Mouse (Mus musculus): Measurements from ENCODE around the gene Senp7. TPM values are rescaled to one million over a fixed set of nuclear protein-coding genes. Genes with fewer than 3 reads are reported as not detected.

Senp7 gene
- polyA plus RNA-seq, 1 experiment from 2014 or later = 70.9 TPM

- Histone ChIP-seq H3K27ac (replicated peaks; ENCODE audit: low read depth, low read length) (peak overlapping the region; percentile 61; the same call in 1 of the 2 replicates), H3K4me1 (ENCODE audit: control insufficient read depth, insufficient read depth, low read length) (0 out of 2 replicates have a peak, but pooled peaks cover 8% of the 10 kb centered on the region), H3K36me3 (ENCODE audit: control insufficient read depth, insufficient read depth, low read length) (peaks cover 3% of the 10 kb centered on the region; the same call in 1 of the 2 replicates), H3K4me2 (ENCODE audit: low read length) (no peak overlapping the region), H3K4me3 (replicated peaks; ENCODE audit: low read depth, low read length) (no peak overlapping the region), H3K9ac (replicated peaks; ENCODE audit: low read length) (no peak overlapping the region), H3K27me3 (ENCODE audit: control insufficient read depth, insufficient read depth, low read length) (no peaks in the 10 kb centered on the region), H3K9me3 (ENCODE audit: control insufficient read depth, low read length) (no peaks in the 10 kb centered on the region)
- ATAC-seq (ENCODE audit: low FRiP score, low TSS enrichment) (no peak), DNase-seq (no peak)
- WGBS = 95% methylated on average over 1 of the region's 1 CpGs
Observed at GRCm38 (mm10) chr16:56074122-56074521, 26.0 kb downstream of the Senp7 start.

GRCm38 (mm10) chr16:56074565-56074964 is 26.4 kb downstream of the Senp7 start:
- peak overlapping the region; percentile 42; the same call in 1 of the 2 replicates for H3K4me2 ChIP-seq (ENCODE audit: low read length)
- H3K4me3 ChIP-seq (replicated peaks; ENCODE audit: low read depth, low read length) = no peak overlapping the region
- H3K27me3 ChIP-seq (ENCODE audit: control insufficient read depth, insufficient read depth, low read length) = no peaks in the 10 kb centered on the region

DNA sequence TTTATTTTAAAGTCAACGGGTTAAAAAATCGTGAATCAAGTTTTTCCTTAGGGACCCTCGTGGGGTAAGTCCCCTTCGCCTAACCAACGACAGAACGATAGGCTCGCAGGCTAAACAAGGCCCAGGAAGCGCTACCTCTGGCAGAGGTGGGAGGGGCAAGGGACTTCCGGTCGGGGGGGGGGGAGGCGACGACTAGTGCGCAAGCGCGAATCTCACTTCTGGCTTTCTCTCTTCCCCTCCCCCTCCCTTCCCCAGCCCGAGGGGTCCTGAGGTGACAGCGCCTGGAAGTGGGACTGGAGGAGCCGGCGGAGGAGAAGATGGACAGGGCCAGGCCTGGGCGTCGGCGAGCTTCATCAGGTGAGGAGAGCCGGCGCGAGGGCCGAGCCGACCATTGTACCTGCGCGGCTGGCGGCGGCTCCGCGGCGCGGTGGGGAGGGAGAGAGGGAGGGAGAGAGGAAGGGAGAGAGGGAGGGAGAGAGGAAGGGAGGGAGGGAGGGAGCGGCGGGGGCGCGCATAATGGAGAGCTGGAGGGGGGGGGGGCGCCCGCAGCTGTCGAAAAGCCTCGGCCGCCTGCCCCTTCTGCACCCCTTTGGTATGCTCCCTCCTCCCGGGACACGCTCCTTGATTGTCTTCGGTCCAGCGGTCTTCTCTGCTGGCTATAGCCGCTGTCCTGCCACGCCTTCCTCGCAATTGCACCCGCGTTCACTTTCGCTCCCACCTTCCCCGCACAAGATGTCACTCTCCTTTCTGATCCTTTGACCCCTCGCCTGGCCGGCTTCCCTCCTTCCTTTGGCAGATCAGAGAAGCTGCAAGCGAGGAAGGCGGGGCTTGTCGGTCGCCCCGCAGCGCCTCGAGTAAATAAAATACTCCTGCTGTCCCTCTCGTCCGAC is 27.3 kb downstream of the Senp7 start:
- Histone ChIP-seq H3K27me3 (ENCODE audit: control insufficient read depth, insufficient read depth, low read length) (no peaks in the 10 kb centered on the region), H3K4me1 (ENCODE audit: control insufficient read depth, insufficient read depth, low read length) (0 out of 2 replicates have a peak, but pooled peaks cover 8% of the 10 kb centered on the region)

More at GRCm38 (mm10) chr16:56074565-56074964, 26.4 kb downstream of the Senp7 start:
- H3K9ac ChIP-seq (replicated peaks; ENCODE audit: low read length) = no peak overlapping the region
- H3K27ac ChIP-seq (replicated peaks; ENCODE audit: low read depth, low read length) = peak overlapping the region; percentile 61
- ATAC-seq (ENCODE audit: low FRiP score, low TSS enrichment) (no peak), DNase-seq (no peak)
- WGBS = 83% methylated on average over 5 of the region's 5 CpGs
- 0 out of 2 replicates have a peak, but pooled peaks cover 8% of the 10 kb centered on the region for H3K4me1 ChIP-seq (ENCODE audit: control insufficient read depth, insufficient read depth, low read length)
- H3K9me3 ChIP-seq (ENCODE audit: control insufficient read depth, low read length) = no peaks in the 10 kb centered on the region
- H3K36me3 ChIP-seq (ENCODE audit: control insufficient read depth, insufficient read depth, low read length) = peaks cover 3% of the 10 kb centered on the region; the same call in 1 of the 2 replicates

GRCm38 (mm10) chr16:56076121-56076869 is 28.2 kb downstream of the Senp7 start:
- 5% methylated on average over 11 of the region's 11 CpGs for WGBS
- Histone ChIP-seq H3K36me3 (ENCODE audit: control insufficient read depth, insufficient read depth, low read length) (peaks cover 3% of the 10 kb centered on the region; the same call in 1 of the 2 replicates), H3K4me2 (ENCODE audit: low read length) (peak overlapping the region; percentile 70), H3K4me1 (ENCODE audit: control insufficient read depth, insufficient read depth, low read length) (0 out of 2 replicates have a peak, but pooled peaks cover 8% of the 10 kb centered on the region), H3K4me3 (replicated peaks; ENCODE audit: low read depth, low read length) (peak overlapping the region; percentile 75), H3K27ac (replicated peaks; ENCODE audit: low read depth, low read length) (peak overlapping the region; percentile 96), H3K9ac (replicated peaks; ENCODE audit: low read length) (peak overlapping the region; percentile 84), H3K9me3 (ENCODE audit: control insufficient read depth, low read length) (no peaks in the 10 kb centered on the region), H3K27me3 (ENCODE audit: control insufficient read depth, insufficient read depth, low read length) (no peaks in the 10 kb centered on the region)
- DNase-seq = peak; percentile 9
- no peak for ATAC-seq (ENCODE audit: low FRiP score, low TSS enrichment)

More for the DNA sequence above, 27.3 kb downstream of the Senp7 start:
- Histone ChIP-seq H3K4me2 (ENCODE audit: low read length) (peak overlapping the region; percentile 70), H3K36me3 (ENCODE audit: control insufficient read depth, insufficient read depth, low read length) (peaks cover 3% of the 10 kb centered on the region; the same call in 1 of the 2 replicates), H3K4me3 (replicated peaks; ENCODE audit: low read depth, low read length) (peak overlapping the region; percentile 75), H3K9me3 (ENCODE audit: control insufficient read depth, low read length) (no peaks in the 10 kb centered on the region), H3K27ac (replicated peaks; ENCODE audit: low read depth, low read length) (peak overlapping the region; percentile 96), H3K9ac (replicated peaks; ENCODE audit: low read length) (peak overlapping the region; percentile 84)
- ATAC-seq (ENCODE audit: low FRiP score, low TSS enrichment) (peak; percentile 92), DNase-seq (peak; percentile 97)
- under 1% methylated on average over 64 of the region's 66 CpGs for WGBS

DNA sequence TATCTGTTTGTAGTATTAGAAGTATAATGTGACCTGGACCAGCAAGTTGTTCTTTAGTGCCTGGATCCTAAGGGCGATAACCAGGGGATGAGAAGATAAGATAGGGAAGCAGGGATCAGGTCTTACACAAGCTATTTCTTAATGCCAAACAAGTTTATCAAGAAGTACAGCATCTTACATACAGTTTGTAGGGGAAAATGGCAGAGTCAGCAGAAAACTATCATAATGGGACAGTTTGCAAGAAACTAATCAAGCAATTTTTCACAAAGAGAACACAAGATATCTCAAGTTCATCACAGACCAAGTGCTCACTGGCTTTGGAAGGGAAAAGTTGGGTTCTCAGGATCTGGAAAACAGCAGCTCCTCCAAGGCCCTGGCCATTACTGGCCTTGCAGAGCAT is 31.3 kb downstream of the Senp7 start:
- Histone ChIP-seq H3K9me3 (ENCODE audit: control insufficient read depth, low read length) (no peaks in the 10 kb centered on the region), H3K4me2 (ENCODE audit: low read length) (no peak overlapping the region), H3K36me3 (ENCODE audit: control insufficient read depth, insufficient read depth, low read length) (peaks cover 6% of the 10 kb centered on the region; the same call in 1 of the 2 replicates), H3K9ac (replicated peaks; ENCODE audit: low read length) (no peak overlapping the region), H3K4me1 (ENCODE audit: control insufficient read depth, insufficient read depth, low read length) (0 out of 2 replicates have a peak, but pooled peaks cover 8% of the 10 kb centered on the region), H3K27me3 (ENCODE audit: control insufficient read depth, insufficient read depth, low read length) (no peaks in the 10 kb centered on the region), H3K27ac (replicated peaks; ENCODE audit: low read depth, low read length) (no peak overlapping the region), H3K4me3 (replicated peaks; ENCODE audit: low read depth, low read length) (no peak overlapping the region)
- WGBS = 93% methylated on average over 1 of the region's 1 CpGs
- no peak for ATAC-seq (ENCODE audit: low FRiP score, low TSS enrichment)
- no peak for DNase-seq

- Histone ChIP-seq H3K9me3 (ENCODE audit: control insufficient read depth, low read length) (no peaks in the 10 kb centered on the region), H3K9ac (replicated peaks; ENCODE audit: low read length) (no peak overlapping the region), H3K4me1 (ENCODE audit: control insufficient read depth, insufficient read depth, low read length) (0 out of 2 replicates have a peak, but pooled peaks cover 3% of the 10 kb centered on the region), H3K27me3 (ENCODE audit: control insufficient read depth, insufficient read depth, low read length) (no peaks in the 10 kb centered on the region), H3K4me3 (replicated peaks; ENCODE audit: low read depth, low read length) (no peak overlapping the region), H3K36me3 (ENCODE audit: control insufficient read depth, insufficient read depth, low read length) (peaks cover 20% of the 10 kb centered on the region), H3K4me2 (ENCODE audit: low read length) (no peak overlapping the region), H3K27ac (replicated peaks; ENCODE audit: low read depth, low read length) (no peak overlapping the region)
- DNase-seq (no peak), ATAC-seq (ENCODE audit: low FRiP score, low TSS enrichment) (no peak)
- WGBS = 92% methylated on average over 4 of the region's 4 CpGs
Observed at GRCm38 (mm10) chr16:56081691-56082090, 33.6 kb downstream of the Senp7 start.

GRCm38 (mm10) chr16:56086336-56086735 is 38.2 kb downstream of the Senp7 start:
- no peaks in the 10 kb centered on the region for H3K4me1 ChIP-seq (ENCODE audit: control insufficient read depth, insufficient read depth, low read length)
- H3K27ac ChIP-seq (replicated peaks; ENCODE audit: low read depth, low read length) = no peak overlapping the region
- no peak overlapping the region for H3K4me3 ChIP-seq (replicated peaks; ENCODE audit: low read depth, low read length)
- H3K9me3 ChIP-seq (ENCODE audit: control insufficient read depth, low read length) = no peaks in the 10 kb centered on the region
- no peak overlapping the region for H3K4me2 ChIP-seq (ENCODE audit: low read length)
- H3K36me3 ChIP-seq (ENCODE audit: control insufficient read depth, insufficient read depth, low read length) = peaks cover 24% of the 10 kb centered on the region; the same call in 1 of the 2 replicates
- H3K9ac ChIP-seq (replicated peaks; ENCODE audit: low read length) = no peak overlapping the region
- 97% methylated on average over 2 of the region's 2 CpGs for WGBS
- no peaks in the 10 kb centered on the region for H3K27me3 ChIP-seq (ENCODE audit: control insufficient read depth, insufficient read depth, low read length)
- DNase-seq (no peak), ATAC-seq (ENCODE audit: low FRiP score, low TSS enrichment) (no peak)

- Histone ChIP-seq H3K4me1 (ENCODE audit: control insufficient read depth, insufficient read depth, low read length) (no peaks in the 10 kb centered on the region), H3K27ac (replicated peaks; ENCODE audit: low read depth, low read length) (no peak overlapping the region), H3K36me3 (ENCODE audit: control insufficient read depth, insufficient read depth, low read length) (peaks cover 24% of the 10 kb centered on the region; the same call in 1 of the 2 replicates), H3K9me3 (ENCODE audit: control insufficient read depth, low read length) (no peaks in the 10 kb centered on the region), H3K9ac (replicated peaks; ENCODE audit: low read length) (no peak overlapping the region), H3K4me2 (ENCODE audit: low read length) (no peak overlapping the region), H3K4me3 (replicated peaks; ENCODE audit: low read depth, low read length) (no peak overlapping the region), H3K27me3 (ENCODE audit: control insufficient read depth, insufficient read depth, low read length) (no peaks in the 10 kb centered on the region)
- WGBS = 91% methylated on average over 2 of the region's 2 CpGs
- ATAC-seq (ENCODE audit: low FRiP score, low TSS enrichment) (no peak), DNase-seq (no peak)
Observed at GRCm38 (mm10) chr16:56090385-56090784, 42.2 kb downstream of the Senp7 start.
